Mouse (Mus musculus) C3H10T1/2 (cell line): Measurements from ENCODE around the gene Pam16. TPM values are rescaled to one million over a fixed set of nuclear protein-coding genes. Genes with fewer than 3 reads are reported as not detected.

Experiments
- polyA plus RNA-seq, 2 experiments: library from polyadenylated mRNA; unstranded; fragments of >200 nt; fragmentation: generic; extraction: Trizol; gene quantifications; one replicate each; pipeline ENCODE4 v1.2.1; 2012; ENCODE audit warnings: missing spikeins in 2 of 2

Pam16 gene
- polyA plus RNA-seq = 10 to 100 TPM; 54.9 to 95.1 TPM

DNA sequence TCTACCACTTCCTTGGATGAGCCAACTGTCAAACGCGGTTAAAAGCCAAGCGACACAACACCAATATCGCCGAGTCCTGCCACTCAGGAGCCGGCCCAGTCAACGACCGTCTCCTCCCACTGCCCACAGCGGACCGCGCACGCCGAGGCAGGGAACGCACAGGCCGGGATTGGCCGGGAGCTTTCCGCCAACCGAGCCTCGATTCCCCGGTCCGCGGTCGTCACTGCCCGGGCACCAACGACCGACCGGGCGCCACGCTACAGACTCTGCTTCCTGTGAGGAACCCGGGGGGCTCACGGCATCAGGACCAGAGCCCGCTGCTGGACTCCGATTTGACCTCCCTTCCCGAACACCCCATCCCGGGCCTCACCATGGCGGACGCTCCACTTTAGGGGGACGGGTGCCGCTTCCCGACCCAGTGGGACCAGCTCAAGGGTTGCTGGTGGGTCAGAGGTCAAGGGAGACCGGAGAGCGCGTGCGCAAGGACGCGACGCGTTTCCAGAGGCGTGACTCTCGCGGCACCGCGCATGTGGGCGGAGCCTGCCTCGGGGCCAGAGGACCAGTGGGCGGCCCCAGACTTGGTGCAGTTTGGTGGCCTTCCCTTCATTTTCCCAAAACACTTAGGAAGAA lies at the start of gene Pam16:
Gene Pam16 (minus strand): TSS at position 508 of the 630 bp plus-strand sequence.

DNA sequence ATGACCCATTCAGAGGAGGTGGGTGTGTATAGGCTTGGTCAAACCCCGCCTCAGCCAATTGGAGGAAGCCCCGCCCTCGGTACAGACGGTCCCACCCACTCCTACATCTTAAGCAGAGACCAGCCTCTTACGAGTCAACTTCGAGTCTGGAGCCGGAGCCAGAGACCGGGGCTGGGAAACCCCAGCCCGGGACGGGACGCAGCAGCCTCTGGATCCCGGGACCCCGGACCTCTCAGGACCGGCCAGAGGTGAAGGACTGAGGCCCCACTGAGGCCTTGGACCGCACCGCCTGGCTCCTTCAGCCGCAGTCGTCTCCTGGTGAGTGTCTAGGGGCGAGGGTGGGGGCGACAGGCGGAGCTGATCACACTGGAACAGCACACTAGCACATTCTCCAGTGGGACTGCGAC lies 15.0 kb upstream of the Pam16 start, which contains the start of the genes Vasn and Dnaja3:
Gene Vasn (plus strand): TSS at position 111 of the 407 bp plus-strand sequence.
Gene Dnaja3 (plus strand): TSS at position 159 of the 407 bp plus-strand sequence.

DNA sequence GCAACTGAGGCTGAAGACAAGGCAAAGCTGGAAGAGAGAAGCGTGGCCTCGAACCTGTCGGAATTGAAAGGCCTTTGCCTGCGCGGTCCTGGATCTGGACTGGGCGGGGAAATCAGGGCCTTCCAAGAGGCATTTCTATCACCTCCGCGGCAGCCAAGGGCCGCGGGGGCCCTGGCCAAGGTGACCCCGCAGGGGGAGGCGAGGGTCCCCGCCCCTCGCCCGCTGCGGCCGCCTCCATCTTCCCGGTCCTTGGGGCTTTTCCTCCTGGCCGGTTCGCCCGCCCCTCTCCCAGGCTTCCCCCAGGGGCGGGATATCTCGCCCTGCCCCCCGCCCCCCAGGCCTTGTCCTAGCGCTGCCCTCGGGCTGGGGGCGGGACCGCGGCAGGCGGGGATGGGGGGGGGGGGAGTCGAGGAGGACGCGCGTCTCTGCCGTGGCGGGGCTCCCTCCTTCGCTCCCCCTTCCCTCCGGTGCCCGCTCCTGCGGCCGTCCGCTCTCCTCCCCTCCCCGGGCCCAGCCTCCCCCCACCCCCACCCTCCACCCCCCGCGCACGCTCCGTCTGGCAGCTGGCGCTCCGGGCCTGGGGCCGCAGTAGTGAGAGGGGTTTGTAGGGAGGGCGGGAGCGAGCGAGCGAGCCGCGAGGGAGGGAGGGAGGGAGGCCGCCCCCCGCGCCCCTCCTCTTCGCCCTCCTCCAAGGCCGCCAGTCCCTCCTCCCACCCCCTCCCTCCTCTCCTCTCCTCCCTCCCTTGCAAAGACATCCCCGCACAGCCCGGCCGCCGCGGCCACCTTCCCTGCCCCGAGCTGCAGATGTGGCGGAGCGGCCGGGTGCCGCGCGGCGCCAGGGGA lies 30.6 kb downstream of the Pam16 start, which contains the start of gene Glis2:
Gene Glis2 (plus strand): TSS at position 743 of the 843 bp plus-strand sequence.

Other genes with a start within 250 kb of the Pam16 start
- gene Adcy9, start 204.5 kb downstream of the Pam16 start, polyA plus RNA-seq = 1 to 10 TPM in 1 of 2 experiments, under 1 TPM in 1; 0.34 to 2.3 TPM
- gene Srl, start 83.2 kb downstream of the Pam16 start, polyA plus RNA-seq = 1 to 10 TPM in 1 of 2 experiments, under 1 TPM in 1; 0.15 to 2.3 TPM
- 1 to 10 TPM; 5.2 to 6.2 TPM for gene Tfap4, start 65.1 kb downstream of the Pam16 start, polyA plus RNA-seq
- 10 to 100 TPM; 14.0 to 57.8 TPM for gene Glis2, start 30.3 kb downstream of the Pam16 start, polyA plus RNA-seq
- gene Vasn, start 15.0 kb upstream of the Pam16 start, polyA plus RNA-seq = 100 to 1,000 TPM in 1 of 2 experiments, 10 to 100 TPM in 1; 20.8 to 159 TPM
- 10 to 100 TPM in 1 of 2 experiments, 1 to 10 TPM in 1; 5.6 to 20.4 TPM for gene Dnaja3, start 15.0 kb upstream of the Pam16 start, polyA plus RNA-seq
- 10 to 100 TPM in 1 of 2 experiments, 1 to 10 TPM in 1; 5.2 to 12.2 TPM for gene Coro7, start 54.8 kb upstream of the Pam16 start, polyA plus RNA-seq
- 10 to 100 TPM; 43.3 to 45.4 TPM for gene Nmral1, start 94.4 kb upstream of the Pam16 start, polyA plus RNA-seq
- gene Hmox2, start 101.4 kb upstream of the Pam16 start, polyA plus RNA-seq = 10 to 100 TPM; 49.6 to 70.0 TPM
- gene Cdip1, start 165.3 kb upstream of the Pam16 start, polyA plus RNA-seq = 10 to 100 TPM; 10.3 to 27.1 TPM
- under 1 TPM in 1 of 2 experiments, not detected in 1; 0.33 TPM for gene 4930562C15Rik, start 210.4 kb upstream of the Pam16 start, polyA plus RNA-seq